Mouse (Mus musculus) forelimb bud, embryonic 11.5 days (tissue): ENCODE results near the gene Pigs.

ENCODE experiments used
- DNase-seq: peaks from one replicate; pipeline ENCODE4 v3.0.0-alpha.2; 2012; ENCODE audit warnings: low read depth, low spot score

The Pigs gene

DNA sequence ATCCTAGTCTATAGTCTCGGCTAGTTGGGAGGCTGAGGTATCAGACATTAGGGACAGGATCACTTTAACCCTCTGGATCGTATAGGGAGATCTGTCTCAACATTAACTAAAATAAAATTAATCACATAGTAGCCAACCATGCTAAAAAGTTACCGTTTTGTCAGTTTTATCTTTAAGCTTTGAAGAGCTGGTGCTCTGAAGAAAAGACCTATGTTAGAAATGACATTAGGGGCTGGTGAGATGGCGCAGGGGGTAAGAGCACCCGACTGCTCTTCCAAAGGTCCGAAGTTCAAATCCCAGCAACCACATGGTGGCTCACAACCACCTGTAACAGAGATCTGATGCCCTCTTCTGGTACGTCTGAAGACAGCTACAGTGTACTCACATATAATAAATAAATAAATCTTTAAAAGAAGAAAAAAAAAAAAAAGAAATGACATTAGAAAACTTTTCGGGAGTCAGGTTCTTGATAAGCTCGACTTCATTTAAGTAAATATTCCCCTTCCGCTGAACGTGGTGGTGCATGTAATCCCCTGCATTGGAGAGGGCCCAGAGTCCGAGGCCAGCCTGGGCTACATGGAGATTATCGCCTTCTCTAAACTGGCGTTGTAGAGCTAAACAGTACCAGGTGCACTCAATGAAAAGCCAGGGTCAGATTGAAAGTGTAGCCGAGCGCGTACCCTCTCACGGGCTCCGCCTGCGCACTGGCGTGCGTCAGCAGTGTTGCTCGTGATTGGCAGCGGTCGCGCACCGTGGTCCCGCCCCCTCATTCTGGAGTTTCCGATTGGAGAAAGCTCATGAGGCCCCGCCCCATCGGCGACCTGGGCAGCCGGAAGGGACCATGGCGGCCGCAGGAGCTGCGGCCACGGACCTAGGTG is at the start of gene Pigs:
Pigs (plus strand) TSS at position 782 of the 878 bp plus-strand sequence.
- DNase-seq, result peak; percentile 96

DNA sequence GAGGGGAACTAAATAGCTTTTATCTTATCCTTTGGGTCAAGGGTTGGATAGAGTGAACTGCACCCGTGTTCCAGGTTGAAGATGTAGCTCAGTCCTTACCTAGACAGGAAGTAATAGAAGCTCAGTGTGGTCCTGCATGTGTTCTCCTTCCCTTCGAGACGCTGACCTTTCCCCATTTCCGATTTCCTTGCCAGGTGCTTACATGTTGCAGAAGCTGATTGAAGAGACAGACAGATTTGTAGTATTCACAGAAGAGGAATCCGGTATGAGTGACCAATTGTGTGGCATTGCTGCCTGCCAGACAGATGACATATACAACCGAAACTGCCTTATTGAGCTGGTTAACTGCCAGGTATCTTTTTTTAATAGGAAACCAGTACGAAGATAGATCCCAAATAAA is 49.4 kb upstream of the Pigs start:
- no peak for DNase-seq

DNA sequence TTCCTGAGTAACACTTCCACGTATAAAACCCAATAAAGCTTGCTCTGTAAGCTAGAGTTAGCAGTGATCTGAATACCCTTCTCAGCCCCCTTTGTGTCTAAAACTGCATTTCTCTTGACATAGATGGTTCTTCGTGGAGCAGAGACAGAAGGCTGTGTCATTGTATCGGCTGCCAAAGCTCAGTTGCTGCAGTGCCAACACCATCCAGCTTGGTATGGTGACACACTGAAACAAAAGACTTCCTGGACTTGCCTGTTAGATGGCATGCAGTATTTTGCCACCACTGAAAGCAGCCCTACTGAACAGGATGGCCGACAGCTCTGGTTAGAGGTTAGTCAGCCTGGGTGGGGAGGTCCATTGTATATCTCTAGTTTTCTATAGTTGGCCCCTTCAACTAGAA is 48.6 kb upstream of the Pigs start:
- DNase-seq, result no peak

- DNase-seq, result no peak
Measured at GRCm38 (mm10) chr11:78289146-78289763, 39.0 kb upstream of the Pigs start.

GRCm38 (mm10) chr11:78290654-78291053 is 37.6 kb upstream of the Pigs start, which contains the start of gene BC030499:
Gene BC030499, plus strand, starts transcription at chr11:78290841.
- no peak for DNase-seq

DNA sequence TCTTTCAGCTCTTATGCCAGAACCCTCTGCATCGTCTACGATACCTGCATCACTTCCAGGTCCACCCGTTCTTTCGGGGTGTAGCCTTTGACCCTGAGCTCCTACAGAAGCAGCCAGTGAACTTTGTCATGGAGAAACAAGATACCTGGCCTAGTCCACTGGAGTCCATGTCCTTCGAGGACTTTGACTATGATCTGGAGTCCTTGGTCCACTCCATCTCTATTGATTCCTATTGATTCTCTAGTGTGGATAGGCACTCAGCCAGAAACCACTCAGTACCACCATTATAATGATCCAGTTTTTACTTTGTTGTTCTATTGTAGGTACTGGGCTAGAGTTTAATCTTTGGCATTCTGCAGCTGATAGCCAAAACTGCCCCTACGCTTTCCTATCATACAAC is 33.6 kb upstream of the Pigs start:
- no peak for DNase-seq

DNA sequence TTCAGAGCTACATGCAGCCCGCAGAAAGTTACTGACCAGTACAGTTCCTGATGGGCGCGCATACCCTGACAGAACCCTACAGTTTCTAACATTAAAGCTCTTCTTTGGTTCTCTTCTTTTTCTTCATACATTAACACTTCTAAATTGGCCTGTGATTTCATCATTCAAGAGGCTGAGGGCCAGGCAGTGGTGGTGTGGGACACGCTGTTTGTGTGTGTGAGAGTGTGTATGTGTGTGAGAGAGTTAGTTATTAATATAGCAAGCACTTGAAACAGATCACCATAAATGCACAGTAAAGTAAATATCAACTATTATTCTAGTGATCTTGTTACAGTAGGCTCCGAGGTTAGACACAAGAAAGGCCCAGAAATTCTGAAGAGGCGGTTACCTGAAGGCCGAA is 27.3 kb upstream of the Pigs start:
- no peak for DNase-seq

- peak; percentile 85 for DNase-seq
Measured at GRCm38 (mm10) chr11:78301357-78302084, 26.7 kb upstream of the Pigs start, which contains the start of gene Spag5. Gene Spag5, plus strand, starts transcription at chr11:78301529.

DNA sequence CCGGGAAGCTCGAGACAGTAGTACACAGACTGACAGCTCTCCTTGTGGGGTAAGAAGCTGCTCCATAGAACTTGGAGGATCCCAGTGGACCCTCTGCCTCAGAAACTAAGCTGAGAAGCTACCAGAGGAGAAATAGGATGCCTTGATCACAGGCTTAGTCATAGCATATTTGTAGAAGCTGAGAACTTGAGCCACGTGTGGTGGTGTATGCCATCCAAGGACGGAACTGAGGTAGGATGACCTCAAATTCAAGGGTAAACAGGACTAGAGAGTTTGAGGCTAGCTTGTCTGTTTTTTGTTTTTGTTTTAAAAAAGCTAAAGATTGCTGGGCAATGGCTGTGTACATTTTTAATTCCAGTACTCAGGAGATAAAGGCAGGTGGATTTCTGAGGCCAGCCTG is 22.9 kb upstream of the Pigs start:
- DNase-seq, result no peak

DNA sequence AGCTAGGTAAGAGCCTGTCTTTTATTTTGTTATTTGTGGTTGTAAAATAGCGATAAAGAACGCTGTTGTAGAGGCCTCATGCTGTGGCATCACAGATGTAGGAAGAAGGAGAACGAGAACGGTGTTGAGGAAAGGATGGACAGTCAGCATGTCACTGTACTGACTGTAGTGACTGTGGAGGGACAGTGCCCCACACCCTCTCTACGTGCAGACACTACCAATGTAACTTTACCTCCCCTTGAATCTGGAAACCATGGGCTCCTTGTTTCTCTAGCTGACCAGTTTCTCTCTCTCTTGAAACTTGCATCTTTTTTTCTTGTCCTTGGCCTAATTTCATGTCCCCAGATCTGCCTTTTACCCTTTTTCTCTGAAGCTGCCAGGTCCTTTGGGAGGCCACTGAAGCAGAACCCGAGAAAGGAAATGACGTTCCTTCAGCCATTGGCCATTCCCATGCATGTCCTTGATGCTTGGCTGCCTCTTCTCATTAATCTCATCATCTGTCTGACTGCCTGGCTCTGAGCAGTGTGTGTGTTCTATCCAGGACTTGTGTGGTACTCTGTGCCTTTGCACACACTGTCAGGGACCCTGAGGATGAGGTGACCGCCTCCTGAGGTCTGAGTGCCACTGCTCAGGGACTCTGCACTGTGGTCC is 17.2 kb upstream of the Pigs start:
- no peak for DNase-seq

GRCm38 (mm10) chr11:78313662-78314061 is 14.6 kb upstream of the Pigs start:
- DNase-seq, result no peak

DNA sequence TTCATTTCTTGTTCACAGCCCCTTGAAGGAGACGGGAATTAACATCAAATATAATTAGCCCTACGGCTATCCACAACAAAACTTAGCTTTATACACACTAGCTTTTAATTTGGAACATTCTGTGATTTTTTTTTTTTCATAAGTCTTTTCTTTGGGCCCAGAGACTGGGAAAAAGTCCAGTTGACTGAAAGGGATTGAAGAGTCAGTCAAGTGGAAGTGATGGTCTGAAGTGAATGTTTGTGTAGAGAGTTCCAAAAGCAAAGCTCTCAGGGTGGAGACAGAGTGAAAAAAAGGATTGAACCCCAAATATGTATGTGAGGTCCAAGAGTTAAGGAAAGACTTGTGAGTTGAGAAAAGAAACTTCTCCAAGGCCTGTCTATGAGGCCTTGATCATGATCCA is 9.8 kb upstream of the Pigs start:
- no peak for DNase-seq

DNA sequence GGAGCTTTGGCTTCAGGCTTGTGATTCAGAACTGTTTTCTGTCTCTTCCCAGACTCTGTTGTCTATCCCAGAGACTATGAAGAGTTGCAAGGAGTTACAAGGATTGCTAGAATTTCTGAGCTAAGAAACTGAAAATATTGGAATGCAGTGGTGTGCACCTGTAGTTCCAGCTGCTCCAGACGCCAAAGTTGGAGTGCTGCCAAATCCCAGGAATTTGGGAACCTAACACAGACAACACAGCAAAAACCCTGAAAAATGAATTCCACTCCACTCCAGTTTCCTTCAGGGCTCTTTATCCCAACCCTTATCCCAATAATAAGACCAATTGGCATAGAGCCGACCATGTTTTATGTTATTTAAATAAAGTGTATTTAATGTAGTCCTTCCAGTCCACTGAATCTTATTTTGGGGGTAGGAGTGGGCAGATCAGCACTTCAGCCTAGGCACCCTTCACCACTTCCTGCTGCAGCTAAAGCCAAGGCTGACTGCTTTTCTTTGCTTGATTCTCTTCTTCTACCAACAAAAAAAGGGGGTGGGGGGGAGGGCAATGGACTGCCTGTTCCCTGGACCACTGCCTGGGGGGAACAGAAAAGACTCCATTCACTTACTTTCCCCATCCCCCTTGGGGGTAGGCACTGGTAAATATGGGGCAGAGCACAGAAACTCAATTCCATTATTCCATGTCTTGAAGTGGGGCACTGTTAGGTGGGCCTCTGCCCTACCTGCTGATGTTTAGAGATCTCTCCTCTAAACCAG is 6.0 kb upstream of the Pigs start:
- no peak for DNase-seq

GRCm38 (mm10) chr11:78322860-78323259 is 5.4 kb upstream of the Pigs start, which contains the start of gene Aldoc:
Gene Aldoc, plus strand, starts transcription at chr11:78322968.
- peak; percentile 73 for DNase-seq

DNA sequence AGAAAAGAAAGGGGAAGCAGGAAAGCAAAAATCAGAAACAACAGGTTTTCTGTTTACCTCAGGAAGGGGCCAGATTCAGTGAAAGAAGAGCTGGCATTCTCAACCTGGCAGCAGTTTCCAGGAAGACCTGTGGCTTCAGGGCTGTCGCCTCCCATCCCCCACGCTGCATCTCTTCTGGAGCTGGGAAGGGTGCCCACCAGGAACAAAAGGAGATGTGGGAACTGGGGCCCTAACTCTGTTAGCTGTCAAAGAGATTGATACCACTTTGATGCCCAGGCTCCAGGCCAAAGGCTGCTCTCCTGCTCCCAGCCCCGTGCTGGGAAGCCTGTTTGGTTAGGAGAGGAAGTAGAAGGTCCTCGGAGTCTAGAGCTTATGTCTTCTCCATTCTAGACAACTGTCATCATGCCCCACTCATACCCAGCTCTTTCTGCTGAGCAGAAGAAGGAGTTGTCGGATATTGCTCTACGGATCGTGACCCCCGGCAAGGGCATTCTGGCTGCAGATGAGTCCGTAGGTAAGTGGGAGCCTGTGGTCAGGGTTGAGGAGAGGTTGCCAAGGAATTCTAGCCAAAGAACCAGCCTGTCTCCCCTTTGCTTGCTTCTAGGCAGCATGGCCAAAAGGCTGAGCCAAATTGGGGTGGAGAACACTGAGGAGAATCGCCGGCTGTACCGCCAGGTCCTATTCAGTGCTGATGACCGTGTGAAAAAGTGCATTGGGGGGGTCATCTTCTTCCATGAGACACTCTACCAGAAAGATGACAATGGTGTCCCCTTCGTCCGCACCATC is 4.0 kb upstream of the Pigs start:
- DNase-seq, result no peak

DNA sequence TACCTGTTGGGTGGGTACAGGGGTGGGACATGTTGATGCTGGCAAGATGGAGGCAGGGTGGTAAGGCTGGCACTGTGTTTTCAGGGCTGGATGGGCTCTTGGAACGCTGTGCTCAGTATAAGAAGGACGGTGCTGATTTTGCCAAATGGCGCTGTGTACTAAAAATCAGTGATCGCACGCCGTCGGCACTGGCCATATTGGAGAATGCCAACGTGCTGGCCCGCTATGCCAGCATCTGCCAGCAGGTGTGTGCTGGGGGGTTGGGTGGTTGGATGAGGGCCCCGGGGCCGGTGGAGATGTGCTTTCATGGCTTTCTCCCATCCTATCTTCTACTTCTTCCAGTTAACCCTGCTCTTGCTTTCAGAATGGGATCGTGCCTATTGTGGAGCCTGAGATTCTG is 3.2 kb upstream of the Pigs start:
- DNase-seq, result no peak

DNA sequence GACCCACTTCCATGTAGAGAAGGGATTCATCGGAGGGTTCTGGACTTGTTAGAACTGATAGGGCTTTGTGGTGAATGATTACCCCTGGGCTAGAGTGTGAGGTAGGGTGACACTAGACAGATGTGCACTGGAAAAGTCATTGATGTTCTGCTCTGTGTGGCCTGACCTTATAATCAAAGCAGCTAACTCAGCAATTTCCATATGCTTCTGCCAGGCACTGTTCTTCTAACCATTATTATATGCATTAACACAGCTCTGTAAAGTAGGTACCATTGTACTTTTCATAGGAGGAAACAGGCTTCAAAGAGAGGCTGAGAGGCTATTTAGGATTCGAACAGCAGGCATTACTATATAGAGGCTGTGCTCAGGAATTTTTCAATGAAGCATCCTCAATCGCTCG is 1.0 kb upstream of the Pigs start:
- no peak for DNase-seq

GRCm38 (mm10) chr11:78328512-78329056 is 369 bp downstream of the Pigs start:
- DNase-seq, result no peak

DNA sequence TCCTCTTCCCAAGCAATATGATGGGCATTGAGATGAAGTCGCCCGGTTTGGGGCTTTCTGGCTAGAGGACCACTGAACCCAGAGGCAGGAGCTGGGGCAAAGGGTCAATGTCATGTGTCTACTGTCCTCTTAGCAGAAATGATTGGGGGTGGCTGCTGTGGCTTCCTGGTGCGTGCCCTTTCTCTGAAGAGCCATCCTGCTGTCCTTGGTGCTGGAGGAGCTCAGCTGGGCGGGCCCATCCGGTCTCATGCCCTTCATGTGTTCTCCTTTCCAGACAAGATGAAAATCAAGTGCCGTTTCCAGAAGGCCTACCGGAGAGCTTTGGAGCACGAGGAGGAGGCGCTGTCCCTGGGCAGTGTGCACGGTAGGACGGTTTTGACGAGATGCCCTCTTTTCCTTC is 4.5 kb downstream of the Pigs start:
- no peak for DNase-seq

DNA sequence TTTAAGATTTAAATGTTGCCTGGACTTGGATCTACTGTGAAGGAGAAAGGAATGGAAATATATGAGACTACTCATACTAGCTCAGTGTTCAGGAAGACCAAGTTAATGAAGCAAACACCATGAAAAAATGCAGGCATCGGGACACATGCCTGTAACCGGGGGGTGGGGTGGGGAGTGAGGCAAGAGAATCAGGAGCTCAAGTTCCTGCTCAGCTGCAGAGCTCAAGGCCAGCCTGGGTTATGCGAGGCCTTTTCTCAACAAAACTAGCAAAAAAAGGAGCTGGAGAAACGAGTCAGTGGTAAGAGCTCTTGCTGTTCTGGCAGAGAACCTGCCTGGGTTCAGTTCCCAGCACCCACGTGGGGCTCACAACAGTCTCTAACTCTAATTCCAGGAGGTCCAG is 5.8 kb downstream of the Pigs start:
- DNase-seq, result no peak
